Mouse (Mus musculus) liver, adult 2 months (tissue): ENCODE data around the gene Samd4b.

Experiments used
- CTCF ChIP-seq: fragments of 200-500 bp; IDR thresholded peaks from 2 replicates; pipeline ENCODE4 v1.5.1; 2011; ENCODE audit warnings: low read depth, low read length, control low read depth
- POLR2A ChIP-seq: fragments of 200-500 bp; IDR thresholded peaks from 2 replicates; pipeline ENCODE4 v1.6.1; 2011; ENCODE audit warnings: low read length, control low read depth; ENCODE audit not compliant: insufficient read depth; ENCODE audit errors: extremely low read depth

GRCm38 (mm10) chr7:28555939-28556535 is 41.9 kb downstream of the Samd4b start:
- TF ChIP-seq POLR2A (no peak), CTCF (no peak)
